Mouse (Mus musculus): ENCODE results near the gene Cbx2.

Gene Cbx2

GRCm38 (mm10) chr11:119022895-119023615, at the start of gene Cbx2:
Gene Cbx2 (plus strand): TSS chr11:119022962.
- peak; percentile 86 for DNase-seq

- DNase-seq: no peak
Observed at GRCm38 (mm10) chr11:118974340-118974739, 48.4 kb upstream of the Cbx2 start.

GRCm38 (mm10) chr11:118975427-118975826, 47.3 kb upstream of the Cbx2 start:
- peak; percentile 65 for DNase-seq

GRCm38 (mm10) chr11:118975917-118976316, 46.8 kb upstream of the Cbx2 start:
- DNase-seq: no peak

- no peak for DNase-seq
Observed at GRCm38 (mm10) chr11:118980388-118980787, 42.4 kb upstream of the Cbx2 start.

- DNase-seq: no peak
Observed at GRCm38 (mm10) chr11:118981012-118981776, 41.6 kb upstream of the Cbx2 start.

- DNase-seq: no peak
Observed at GRCm38 (mm10) chr11:118982593-118983113, 40.1 kb upstream of the Cbx2 start.

- no peak for DNase-seq
Observed at GRCm38 (mm10) chr11:118985571-118985970, 37.2 kb upstream of the Cbx2 start.

- DNase-seq: no peak
Observed at GRCm38 (mm10) chr11:118987999-118988398, 34.8 kb upstream of the Cbx2 start, which contains the start of gene Enpp7. Gene Enpp7 (plus strand): TSS chr11:118988188.

GRCm38 (mm10) chr11:118992781-118993180, 30.0 kb upstream of the Cbx2 start:
- no peak for DNase-seq

- no peak for DNase-seq
Observed at GRCm38 (mm10) chr11:118995448-118995847, 27.3 kb upstream of the Cbx2 start.

- no peak for DNase-seq
Observed at GRCm38 (mm10) chr11:118997182-118997581, 25.6 kb upstream of the Cbx2 start.

GRCm38 (mm10) chr11:118998540-118999265, 24.1 kb upstream of the Cbx2 start:
- DNase-seq: peak; percentile 82

GRCm38 (mm10) chr11:118999361-118999804, 23.4 kb upstream of the Cbx2 start:
- DNase-seq: peak; percentile 29

GRCm38 (mm10) chr11:119000877-119001276, 21.9 kb upstream of the Cbx2 start:
- no peak for DNase-seq

- no peak for DNase-seq
Observed at GRCm38 (mm10) chr11:119001493-119002128, 21.2 kb upstream of the Cbx2 start.

GRCm38 (mm10) chr11:119005547-119006275, 17.1 kb upstream of the Cbx2 start:
- DNase-seq: no peak

GRCm38 (mm10) chr11:119006462-119006861, 16.3 kb upstream of the Cbx2 start:
- DNase-seq: no peak

- no peak for DNase-seq
Observed at GRCm38 (mm10) chr11:119007461-119008456, 15.0 kb upstream of the Cbx2 start.

GRCm38 (mm10) chr11:119014455-119014854, 8.3 kb upstream of the Cbx2 start:
- no peak for DNase-seq

GRCm38 (mm10) chr11:119017506-119017905, 5.3 kb upstream of the Cbx2 start:
- no peak for DNase-seq
